Mouse (Mus musculus): ENCODE data around the gene Poglut1. TPM values are rescaled to one million over a fixed set of nuclear protein-coding genes. Genes with fewer than 3 reads are reported as not detected.

Poglut1 gene
- total RNA-seq, 4 experiments from 2014 or later, result 10.7 to 12.3 (median 11.2) TPM

GRCm38 (mm10) chr16:38475681-38476311 lies 74.3 kb downstream of the Poglut1 start:
- DNase-seq (ENCODE audit: low spot score), result no peak

Other genes starting within 250 kb of the Poglut1 start
- gene Maats1, start 208.1 kb downstream of the Poglut1 start, total RNA-seq (2022), result not detected
- gene Cox17, start 203.3 kb downstream of the Poglut1 start, total RNA-seq (2022), result 100 to 1,000 TPM; 269 to 387 (median 331) TPM
- not detected for gene Gm21987, start 203.2 kb downstream of the Poglut1 start, total RNA-seq (2022)
- gene Popdc2, start 188.0 kb downstream of the Poglut1 start, total RNA-seq (2022), result 100 to 1,000 TPM; 451 to 631 (median 553) TPM
- 10 to 100 TPM in 3 of 4 experiments, 1 to 10 TPM in 1; 5.9 to 12.0 (median 10.6) TPM for gene Pla1a, start 117.1 kb downstream of the Poglut1 start, total RNA-seq (2022)
- 10 to 100 TPM; 23.8 to 24.8 (median 24.0) TPM for gene Adprh, start 97.6 kb downstream of the Poglut1 start, total RNA-seq (2022)
- 1 to 10 TPM in 1 of 4 experiments, under 1 TPM in 3; 0.54 to 1.3 (median 0.77) TPM for gene Cd80, start 94.7 kb downstream of the Poglut1 start, total RNA-seq (2022)
- gene Timmdc1, start 27.6 kb downstream of the Poglut1 start, total RNA-seq (2022), result 10 to 100 TPM; 63.6 to 71.6 (median 66.7) TPM
- gene Tmem39a, start 8.4 kb upstream of the Poglut1 start, total RNA-seq (2022), result 10 to 100 TPM; 16.0 to 23.6 (median 17.4) TPM
- 10 to 100 TPM; 32.9 to 44.3 (median 39.1) TPM for gene Arhgap31, start 163.0 kb upstream of the Poglut1 start, total RNA-seq (2022)
- gene B4galt4, start 192.0 kb upstream of the Poglut1 start, total RNA-seq (2022), result 10 to 100 TPM in 2 of 4 experiments, 1 to 10 TPM in 2; 7.2 to 11.7 (median 9.6) TPM

Measured in heart, adult 8-10 months (tissue).